Mouse (Mus musculus): ENCODE data around the gene Arhgap45. TPM values are rescaled to one million over a fixed set of nuclear protein-coding genes. Genes with fewer than 3 reads are reported as not detected.

Gene Arhgap45
- total RNA-seq (2021): 1 to 10 TPM; 4.1 to 4.2 TPM
- long read RNA-seq, transcript Arhgap45-202 (23 exons, 3,948 nt): major isoform, 5 of 9 reads
- long read RNA-seq, partial matches to known transcripts: 2 of 9 reads
- long read RNA-seq, other reads (novel, unspliced or antisense): 2 of 9 reads

DNA sequence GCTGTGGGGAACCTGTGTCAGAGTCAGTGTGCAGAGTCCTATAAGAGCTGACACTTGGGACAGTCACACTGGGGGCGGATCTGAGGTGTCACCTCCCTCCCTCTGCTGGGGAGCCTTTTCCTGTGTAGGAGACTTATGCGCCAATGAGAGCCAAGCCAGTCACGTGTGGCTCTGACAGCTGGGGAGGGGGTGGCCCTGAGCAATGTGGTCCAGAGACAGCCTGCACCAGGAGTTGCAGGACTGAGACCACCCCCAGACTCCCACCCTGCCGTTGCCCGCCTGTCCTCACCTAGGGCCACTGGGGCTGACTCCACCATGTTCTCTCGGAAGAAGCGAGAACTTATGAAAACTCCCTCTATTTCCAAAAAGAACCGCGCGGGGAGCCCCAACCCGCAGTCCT lies at the start of gene Arhgap45:
TSS of gene Arhgap45 (plus strand) at position 143 of the 400 bp plus-strand sequence.
- DNase-seq (ENCODE audit: low spot score in 2 of 2): no peak

DNA sequence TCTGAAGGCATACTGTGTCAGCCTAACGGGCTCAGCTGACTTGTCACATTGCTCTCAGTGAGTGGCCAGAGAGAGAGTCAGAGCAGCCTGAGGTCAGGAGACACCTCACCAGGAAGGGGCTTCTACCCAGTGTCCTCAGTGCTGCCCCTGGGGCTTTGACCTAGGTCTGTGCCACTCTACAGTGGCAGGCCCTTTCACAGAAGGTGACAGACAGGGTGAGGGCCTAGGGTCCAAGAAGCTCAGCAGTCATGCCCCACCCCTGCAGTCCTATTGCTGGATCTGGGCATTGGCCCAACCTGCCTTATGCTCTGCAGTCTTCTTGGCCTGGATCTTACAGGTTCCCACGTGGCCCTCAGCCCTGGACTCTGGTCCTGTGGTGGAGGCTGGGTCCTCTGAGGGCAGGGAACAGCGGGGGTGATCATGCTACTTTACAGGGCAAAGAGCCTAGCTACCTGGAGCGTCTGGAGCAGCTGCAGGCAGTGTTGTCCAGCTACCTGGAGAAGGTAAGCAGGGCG lies 49.5 kb upstream of the Arhgap45 start:
- no peak for DNase-seq (ENCODE audit: low spot score in 2 of 2)

DNA sequence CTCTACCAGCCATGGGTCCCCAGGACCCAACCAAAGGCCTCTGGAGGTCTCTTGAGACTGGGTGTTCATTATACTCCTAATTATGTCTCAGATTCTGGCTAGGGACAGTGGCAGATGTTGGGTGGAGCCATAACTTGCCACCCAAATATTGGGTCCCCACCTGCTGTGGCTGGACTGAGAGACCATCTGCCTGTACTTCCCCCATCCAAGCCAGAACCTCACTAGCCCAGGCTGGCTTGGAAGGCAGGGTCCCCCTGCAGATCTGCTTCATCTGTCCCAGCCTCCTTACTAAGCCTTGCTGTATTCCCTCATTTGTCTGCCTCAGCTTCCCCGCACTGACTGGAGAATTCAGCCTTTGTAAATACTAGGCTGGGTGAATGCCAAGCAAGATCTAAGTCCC lies 48.3 kb upstream of the Arhgap45 start:
- DNase-seq (ENCODE audit: low spot score in 2 of 2): no peak

DNA sequence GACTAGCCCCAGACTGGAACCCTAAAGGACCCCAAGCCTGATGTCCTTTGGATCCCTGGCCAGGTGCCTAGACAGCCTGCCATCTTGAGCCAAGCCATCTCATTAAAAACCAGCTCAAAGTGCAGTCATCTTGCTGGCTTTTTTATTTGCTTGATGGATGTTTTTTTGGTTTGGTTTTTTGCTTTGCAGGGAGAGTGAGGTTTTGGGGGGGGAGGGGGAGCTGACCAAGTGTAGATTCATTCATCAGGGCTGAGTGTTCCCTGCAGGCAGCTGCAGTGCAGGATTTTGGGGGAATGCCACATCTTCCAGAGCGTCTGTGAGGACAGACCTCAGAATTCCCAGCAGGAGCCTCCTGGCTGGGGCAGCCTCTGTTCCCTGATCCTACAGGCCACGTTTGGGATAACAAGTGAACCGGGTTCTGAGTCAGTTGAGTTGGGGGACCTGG lies 47.3 kb upstream of the Arhgap45 start:
- no peak for DNase-seq (ENCODE audit: low spot score in 2 of 2)

DNA sequence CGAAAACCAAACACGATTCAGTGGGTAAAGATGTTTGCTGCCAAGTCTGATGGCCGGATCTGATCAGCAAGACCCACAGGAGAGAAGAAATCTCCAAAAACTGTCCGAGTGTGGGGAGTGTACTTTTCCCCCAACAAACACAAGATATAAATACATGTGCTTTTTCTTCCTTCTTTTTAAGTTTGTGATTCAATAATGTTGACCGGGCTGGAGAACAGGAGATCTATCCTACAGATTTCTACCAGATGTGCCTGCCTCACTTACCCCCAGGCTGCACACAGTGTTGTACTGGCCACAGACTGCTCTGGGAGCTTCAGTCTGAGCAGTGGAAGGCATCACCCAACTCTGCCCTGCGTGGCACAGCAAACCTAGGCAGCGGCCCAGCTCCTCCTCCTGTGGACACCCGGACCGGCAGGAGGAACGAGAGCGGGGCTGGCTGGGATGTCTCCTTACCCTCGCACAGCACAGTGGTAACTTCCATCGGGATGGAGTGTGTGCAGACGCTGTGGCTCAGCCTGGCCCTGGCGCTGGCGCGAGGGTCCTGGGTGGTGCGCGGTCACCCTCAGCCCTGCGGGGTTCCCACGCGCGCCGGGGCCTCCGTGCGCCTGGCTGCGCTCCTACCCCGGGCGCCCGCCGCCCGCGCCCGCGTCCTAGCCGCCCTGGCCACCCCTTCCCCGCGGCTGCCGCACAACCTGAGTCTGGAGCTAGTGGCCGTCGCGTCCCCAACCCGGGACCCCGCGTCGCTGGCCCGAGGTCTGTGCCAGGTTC lies 45.9 kb upstream of the Arhgap45 start, which contains the start of gene Grin3b:
TSS of gene Grin3b (plus strand) at position 301 of the 768 bp plus-strand sequence.
- no peak for DNase-seq (ENCODE audit: low spot score in 2 of 2)

DNA sequence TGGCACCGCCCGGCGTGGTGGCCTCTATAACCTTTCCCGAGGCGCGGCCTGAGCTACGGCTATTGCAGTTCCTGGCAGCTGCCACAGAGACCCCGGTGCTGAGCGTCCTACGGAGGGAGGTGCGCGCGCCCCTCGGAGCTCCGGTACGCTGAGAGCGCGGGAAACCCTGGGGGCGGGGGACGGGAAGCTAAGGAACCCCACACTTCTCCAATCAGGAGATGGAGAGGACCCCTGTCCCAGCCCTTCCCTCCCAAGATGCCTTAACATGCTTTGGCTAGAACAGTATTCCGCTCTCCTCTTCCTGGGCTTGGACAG lies 45.3 kb upstream of the Arhgap45 start:
- DNase-seq (ENCODE audit: low spot score in 2 of 2): no peak

DNA sequence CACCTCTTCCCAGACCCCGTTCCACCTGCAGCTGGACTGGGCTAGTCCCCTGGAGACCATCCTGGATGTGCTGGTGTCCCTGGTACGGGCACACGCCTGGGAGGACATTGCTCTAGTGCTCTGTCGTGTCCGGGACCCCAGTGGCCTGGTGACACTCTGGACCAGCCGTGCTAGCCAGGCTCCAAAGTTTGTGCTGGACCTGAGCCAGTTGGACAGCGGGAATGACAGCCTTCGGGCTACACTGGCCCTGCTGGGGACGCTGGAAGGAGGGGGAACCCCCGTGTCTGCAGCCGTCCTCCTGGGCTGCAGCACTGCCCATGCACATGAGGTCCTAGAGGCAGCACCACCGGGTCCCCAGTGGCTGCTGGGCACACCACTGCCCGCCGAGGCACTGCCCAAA lies 43.6 kb upstream of the Arhgap45 start:
- no peak for DNase-seq (ENCODE audit: low spot score in 2 of 2)

DNA sequence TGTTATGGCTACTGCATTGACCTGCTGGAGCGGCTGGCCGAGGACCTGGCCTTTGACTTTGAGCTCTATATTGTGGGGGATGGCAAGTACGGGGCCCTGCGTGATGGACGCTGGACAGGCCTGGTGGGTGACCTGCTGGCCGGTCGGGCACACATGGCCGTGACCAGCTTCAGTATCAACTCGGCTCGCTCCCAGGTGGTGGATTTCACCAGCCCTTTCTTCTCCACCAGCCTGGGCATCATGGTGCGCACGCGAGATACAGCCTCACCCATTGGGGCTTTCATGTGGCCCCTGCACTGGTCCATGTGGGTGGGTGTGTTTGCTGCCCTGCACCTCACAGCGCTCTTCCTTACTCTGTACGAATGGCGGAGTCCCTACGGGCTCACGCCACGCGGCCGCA lies 42.4 kb upstream of the Arhgap45 start:
- DNase-seq (ENCODE audit: low spot score in 2 of 2): no peak

DNA sequence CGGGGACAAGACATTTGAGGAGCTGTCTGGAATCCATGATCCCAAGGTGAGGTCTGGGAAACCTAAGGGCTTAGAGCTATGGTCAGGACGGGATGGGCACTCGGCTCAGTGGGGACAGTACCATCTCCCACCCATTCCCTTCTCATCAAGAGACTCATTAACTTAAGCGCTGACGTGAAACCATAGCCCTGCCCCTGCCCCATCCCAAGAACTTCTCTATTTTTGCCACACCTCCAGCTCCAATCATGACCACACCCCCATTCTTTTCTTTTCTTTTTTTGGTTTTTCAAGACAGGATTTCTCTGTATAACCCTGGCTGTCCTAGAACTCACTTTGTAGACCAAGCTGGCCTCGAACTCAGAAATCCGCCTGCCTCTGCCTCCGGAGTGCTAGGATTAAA lies 41.8 kb upstream of the Arhgap45 start:
- DNase-seq (ENCODE audit: low spot score in 2 of 2): no peak

DNA sequence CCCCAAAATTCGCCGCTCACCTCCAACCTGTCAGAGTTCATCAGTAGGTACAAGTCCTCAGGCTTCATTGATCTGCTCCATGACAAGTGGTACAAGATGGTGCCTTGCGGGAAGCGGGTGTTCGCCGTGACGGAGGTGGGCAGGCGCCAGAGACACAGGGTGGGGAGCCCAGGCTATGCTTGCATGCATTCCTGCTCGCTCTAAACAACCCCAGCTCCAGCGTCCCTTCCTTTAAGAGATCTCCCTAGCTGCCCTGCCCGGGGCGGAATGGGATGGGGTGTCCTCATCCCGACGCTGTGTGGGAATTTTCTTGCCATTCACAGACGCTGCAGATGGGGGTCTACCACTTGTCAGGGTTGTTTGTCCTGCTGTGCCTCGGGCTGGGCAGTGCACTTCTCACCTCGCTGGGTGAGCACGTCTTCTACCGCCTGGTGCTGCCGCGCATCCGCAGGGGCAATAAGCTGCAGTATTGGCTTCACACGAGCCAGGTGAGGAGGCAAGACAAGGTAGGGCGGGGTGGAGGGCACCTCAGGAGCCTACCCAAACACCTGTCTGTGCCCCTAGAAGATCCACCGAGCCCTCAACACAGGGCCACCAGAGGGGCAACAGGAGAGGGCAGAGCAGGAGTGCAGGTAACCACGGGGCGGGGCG lies 40.3 kb upstream of the Arhgap45 start:
- no peak for DNase-seq (ENCODE audit: low spot score in 2 of 2)

DNA sequence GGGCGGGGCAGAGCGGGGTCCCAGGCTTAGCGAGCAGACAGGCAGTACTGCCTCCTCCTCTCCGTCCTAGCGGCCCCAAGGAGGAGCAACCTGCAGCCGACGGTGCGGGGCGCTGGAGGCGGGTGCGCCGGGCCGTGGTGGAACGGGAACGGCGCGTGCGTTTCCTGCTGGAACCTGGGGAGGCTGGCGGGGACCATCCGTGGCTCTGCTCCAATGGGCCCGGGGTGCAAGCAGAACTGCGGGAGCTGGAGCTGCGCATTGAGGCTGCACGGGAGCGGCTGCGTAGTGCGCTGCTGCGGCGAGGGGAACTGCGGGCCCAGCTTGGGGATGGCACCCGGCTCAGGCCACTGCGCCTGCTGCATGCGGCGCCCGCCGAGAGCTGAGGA lies 39.7 kb upstream of the Arhgap45 start:
- DNase-seq (ENCODE audit: low spot score in 2 of 2): no peak

DNA sequence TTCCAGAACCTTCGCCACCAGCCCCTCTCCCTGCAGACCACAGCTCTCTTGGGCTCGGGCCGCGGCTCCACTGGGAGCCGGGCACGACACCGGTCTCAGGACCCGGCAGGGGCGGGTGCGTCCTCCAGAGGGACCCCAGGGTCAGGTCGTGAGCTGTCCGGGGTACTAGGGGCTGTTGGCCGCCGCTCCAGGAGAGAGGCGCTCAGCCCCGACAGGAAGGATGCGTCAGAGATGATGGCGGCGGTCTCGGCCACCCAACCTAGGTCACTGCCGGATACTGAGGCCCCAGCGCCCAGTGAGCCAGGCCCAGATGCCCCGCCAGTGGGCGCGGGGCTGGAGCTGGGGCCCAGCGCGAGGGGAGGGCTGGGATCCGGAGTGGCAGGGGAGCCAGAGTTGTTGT lies 39.1 kb upstream of the Arhgap45 start:
- no peak for DNase-seq (ENCODE audit: low spot score in 2 of 2)

DNA sequence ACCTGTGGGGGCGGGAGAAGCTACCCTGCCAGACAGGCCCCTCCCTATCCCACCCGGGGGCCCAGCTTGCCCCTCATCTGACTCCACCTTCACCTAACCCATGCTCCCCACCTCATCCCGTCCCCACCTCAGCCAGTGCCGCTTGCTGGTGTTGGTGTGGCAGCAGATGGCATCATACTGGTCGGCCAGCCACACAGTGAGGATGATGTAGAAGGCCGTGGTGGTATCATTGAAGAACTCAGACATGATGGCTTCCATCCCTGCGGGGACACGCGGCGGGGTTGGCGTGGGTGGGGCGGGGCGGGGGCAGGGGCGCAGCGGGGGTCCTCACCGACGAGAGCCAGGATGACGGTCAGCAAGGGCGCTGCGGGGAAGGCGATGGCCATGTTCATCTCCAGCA lies 38.4 kb upstream of the Arhgap45 start:
- no peak for DNase-seq (ENCODE audit: low spot score in 2 of 2)

DNA sequence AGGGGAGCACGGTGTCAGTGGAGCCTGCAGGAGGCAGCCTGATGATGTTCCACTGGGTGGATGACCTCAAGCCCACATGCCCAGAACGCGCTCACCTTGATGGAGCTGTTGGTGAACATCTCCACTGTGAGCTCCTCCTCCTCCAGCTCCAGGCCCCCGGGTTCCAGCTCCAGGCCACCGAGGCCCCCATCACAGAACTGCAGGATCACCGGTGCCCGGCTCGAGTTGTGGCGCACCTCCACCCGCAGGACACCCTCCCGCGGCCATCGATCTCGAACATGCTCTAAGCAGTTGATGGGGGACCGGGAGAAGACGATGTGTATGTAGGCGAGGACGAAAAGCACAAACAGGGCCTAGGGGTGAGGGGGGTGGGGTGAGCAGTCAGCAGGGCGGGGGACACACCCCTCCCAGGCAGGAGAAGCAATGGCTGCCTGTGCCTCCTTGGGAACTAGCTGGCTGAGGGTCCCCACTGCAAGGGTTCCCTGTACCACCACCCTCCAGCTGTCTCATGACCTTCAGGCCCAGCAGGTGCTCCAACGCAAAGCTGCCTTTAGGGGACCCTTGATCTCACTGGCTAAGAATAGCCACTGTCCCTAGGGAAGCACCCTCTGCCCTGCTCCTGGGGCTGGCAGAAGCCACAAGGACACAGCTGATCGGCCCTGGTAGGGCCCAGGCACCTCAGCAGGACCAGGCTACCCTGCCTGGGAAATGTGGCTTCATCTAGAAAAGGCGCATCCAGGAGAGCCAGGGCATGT lies 36.9 kb upstream of the Arhgap45 start:
- DNase-seq (ENCODE audit: low spot score in 2 of 2): no peak

DNA sequence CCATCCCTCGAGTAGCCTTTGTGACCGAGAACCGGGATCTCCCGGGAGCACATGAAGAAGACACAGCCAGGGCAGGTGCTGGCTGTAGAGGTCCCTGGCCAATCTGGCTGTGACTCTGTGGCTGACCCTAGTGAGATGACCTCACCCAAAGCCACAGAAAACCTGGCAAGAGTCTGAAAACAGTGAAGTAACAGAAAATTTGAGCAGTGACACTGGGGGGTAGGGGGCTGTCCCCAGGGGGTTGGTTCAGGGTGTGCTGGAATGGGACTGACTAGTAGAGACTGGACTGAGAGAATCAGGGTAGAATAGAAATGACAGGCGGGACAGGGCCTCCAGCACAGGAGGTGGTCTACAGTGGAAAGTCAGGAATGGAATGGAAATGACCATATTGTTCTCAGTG lies 33.2 kb upstream of the Arhgap45 start:
- no peak for DNase-seq (ENCODE audit: low spot score in 2 of 2)

DNA sequence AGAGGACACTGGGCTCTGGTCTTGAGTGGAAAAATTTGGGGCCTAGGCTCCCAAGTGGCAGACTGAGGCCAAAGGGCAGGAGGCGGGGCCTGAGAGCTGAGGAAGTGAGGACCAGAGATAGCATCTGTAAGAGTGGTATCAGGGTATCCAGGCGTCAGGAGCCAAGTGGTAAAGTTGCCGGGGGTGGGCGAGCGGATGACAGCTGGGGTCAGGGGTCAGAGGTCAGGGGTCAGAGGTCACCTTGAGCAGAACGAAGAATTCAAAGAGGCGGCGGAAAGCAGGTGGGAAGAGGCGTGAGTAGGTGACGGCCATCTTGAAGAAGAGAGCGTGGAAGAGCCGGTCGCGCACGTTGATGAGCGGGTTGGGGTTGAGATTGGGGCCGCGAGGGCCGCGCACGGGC lies 32.8 kb upstream of the Arhgap45 start:
- DNase-seq (ENCODE audit: low spot score in 2 of 2): peak in 1 of 2 experiments; percentile 69

DNA sequence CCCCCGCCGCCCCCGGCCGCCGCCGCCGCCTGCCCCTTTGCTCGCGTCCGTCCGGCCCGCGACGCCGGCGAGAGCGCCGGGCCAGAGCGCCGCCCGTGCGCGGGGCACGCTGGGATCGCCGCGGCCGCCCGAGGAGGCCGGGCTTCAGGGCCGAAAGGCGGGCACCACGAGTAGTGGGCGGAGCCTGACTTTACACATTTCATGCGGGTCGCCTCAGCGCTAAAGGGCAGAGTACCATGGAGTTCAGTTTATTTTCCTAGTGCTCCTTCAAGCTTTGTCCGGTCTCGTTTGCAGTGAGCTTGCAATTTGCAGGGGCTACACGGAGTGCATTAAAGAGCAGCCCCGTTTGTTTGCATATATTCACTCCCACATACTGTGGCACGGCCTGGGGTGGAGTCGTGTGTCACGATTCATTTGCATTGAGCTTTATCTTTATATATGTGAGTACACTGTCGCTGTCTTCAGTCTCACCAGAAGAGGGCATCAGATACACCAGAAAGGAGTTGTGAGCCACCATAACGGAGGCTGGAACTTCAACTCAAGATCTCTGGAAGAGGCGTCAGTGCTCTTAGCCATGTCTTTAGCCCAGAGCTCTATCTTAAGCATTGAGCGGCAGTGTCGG lies 32.1 kb upstream of the Arhgap45 start, which contains the start of gene Tmem259:
TSS of gene Tmem259 (minus strand) at position 136 of the 622 bp plus-strand sequence.
- peak; percentile 78 to 88 for DNase-seq (ENCODE audit: low spot score in 2 of 2)

DNA sequence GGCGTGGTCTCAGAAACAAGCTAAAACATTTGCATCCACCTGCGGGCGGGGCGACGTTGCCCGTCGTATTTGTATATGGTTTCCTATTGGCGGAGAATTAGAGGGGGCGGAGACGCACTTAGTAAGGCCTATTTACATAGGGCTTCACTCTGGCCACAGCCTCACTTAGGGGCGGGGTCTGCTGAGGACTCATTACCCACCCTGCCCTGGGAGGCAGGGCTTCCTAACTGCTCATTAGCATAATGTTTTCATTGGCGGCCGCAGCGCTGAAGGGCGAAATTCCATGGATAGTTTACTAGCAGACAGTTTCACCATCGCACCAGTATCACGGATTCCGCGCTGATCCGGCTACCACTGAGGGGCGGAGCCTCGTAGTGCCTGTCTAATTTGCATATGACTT lies 31.6 kb upstream of the Arhgap45 start:
- peak; percentile 95 to 99 for DNase-seq (ENCODE audit: low spot score in 2 of 2)

DNA sequence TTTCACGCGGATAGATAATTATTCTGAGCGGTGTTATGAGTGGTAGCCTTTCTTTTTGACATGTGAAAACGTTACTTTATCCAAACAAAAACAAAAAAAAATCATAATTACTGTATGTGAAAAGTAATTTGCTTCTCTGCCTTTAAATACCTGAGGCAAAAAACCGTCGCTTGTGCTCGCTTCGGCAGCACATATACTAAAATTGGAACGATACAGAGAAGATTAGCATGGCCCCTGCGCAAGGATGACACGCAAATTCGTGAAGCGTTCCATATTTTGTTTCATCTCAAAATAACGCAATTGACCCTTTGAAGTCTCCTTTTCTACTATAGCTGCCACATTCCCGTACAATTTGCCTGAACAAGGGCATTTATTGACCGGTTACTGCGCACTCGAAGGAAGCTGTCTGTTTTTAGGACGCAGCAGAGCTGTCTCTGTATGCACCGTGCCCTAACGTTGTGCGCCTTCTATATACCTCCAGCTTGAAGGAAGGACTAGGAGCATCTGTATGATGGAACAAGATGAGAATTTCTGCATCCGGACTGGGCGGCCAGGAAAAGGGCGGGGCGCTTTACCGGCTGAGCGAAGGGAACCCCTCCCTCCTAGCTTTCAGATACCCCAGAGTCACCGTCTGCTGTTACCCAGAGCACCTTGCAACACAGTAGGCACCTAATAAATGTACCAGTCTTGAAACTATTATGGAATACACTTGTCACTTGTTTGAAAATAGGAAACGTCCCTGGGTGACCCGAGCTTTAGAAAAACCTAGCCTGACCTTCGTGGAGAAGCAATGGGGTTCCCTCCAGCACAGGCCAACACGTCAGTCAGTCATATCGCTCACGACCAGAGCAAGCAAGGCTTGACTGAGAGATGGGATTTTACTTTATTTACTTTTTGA lies 30.9 kb upstream of the Arhgap45 start:
- DNase-seq (ENCODE audit: low spot score in 2 of 2): peak; percentile 61 to 77

DNA sequence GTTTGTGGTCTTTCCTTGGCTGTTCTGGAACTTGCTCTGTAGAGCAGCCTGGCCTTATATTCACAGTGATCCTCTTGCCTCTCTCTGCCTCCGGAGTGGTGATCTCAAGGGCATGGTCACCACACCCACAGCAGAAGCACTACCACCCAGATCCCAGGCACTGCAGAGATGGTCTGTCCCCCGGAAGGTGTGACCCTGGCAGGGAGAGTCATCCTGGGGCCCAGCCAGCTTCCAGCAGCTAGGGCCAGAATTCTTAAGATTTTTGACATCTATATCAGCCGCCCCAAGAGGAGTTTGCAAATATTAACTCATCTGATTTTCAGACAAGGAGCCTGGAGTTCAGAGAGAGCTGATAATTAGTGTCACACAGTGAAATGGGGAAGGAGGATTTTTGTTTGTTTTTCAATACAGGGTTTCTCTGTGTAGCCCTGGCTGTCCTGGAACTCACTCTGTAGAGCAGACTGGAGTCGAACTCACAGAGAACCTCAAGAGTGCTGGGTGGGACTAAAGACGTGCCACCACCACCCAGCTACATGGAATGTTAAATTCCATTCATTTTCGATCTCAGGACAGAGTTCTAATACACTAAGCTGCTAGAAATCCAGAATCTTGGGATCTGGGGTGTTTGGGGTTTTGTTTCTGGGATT lies 30.1 kb upstream of the Arhgap45 start:
- no peak for DNase-seq (ENCODE audit: low spot score in 2 of 2)
